ENCODE assay signal across 8 mouse cellular contexts in the genomic region with DNA sequence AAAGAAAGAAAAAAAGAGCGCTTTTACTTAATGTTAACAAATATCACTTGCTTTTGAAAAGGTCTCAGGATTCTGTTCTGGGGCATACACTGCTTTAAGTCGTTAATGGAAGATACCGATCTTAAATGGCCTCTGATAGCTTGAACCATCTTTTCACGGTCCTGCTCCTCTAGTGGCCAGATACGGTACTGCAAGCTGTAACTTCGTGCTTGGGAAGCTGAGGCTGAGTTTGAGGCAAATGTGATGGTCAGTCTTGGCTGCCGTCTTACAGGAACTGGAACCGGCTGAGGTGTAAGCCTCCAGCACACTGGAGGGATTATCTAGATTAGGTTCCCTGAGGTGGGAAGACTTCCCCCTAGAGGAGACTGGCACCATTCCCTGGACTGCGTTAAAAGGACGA. TPM values are rescaled to one million over a fixed set of nuclear protein-coding genes. Genes with fewer than 3 reads are reported as not detected.
DNase-seq lines count a peak whose midpoint lies in the region; TF ChIP-seq lines count a peak whose summit lies in the region.

No protein-coding gene starts in this region.

- peak; percentile 16 for DNase-seq in heart, adult 8-10 months (ENCODE audit: low spot score)
- no peak for DNase-seq in heart, postnatal 25 days (ENCODE audit: low spot score)
- DNase-seq in urinary bladder, postnatal 14 days (ENCODE audit: low spot score): peak; percentile 29
- no peak for DNase-seq in urinary bladder, adult 2 months (ENCODE audit: low spot score)
- peak; percentile 18 to 53 for DNase-seq in cerebellum, postnatal 25 days
- peak; percentile 55 for DNase-seq in limb, embryonic 10.5 days (ENCODE audit: low spot score)
- peak in 1 of 2 experiments; percentile 29 for DNase-seq in spleen, adult 2 months (ENCODE audit: low read depth in 1 of 2, low spot score in 2 of 2)
- no peak for DNase-seq in frontal cortex, postnatal 10 days (ENCODE audit: low spot score in 2 of 2)

- H3K27me3 ChIP-seq in limb, embryonic 10.5 days (ENCODE audit: low read depth, poor library complexity, severe bottlenecking): no peaks in the 10 kb centered on the region
- H3K27me3 ChIP-seq in spleen, adult 2 months (ENCODE audit: control insufficient read depth, insufficient read depth, low read length): no peaks in the 10 kb centered on the region

- no peak overlapping the region for H3K27ac ChIP-seq in limb, embryonic 10.5 days
- H3K27ac ChIP-seq in spleen, adult 2 months (ENCODE audit: insufficient read depth, low read length): no peak overlapping the region

- H3K4me3 ChIP-seq in limb, embryonic 10.5 days: no peak overlapping the region
- no peak overlapping the region for H3K4me3 ChIP-seq in spleen, adult 2 months (ENCODE audit: extremely low read depth, insufficient read depth, insufficient read length)

- no peaks in the 10 kb centered on the region for H3K9me3 ChIP-seq in limb, embryonic 10.5 days (replicated peaks)

- peaks cover 10% of the 10 kb centered on the region for H3K36me3 ChIP-seq in limb, embryonic 10.5 days
- no peaks in the 10 kb centered on the region for H3K36me3 ChIP-seq in spleen, adult 2 months (ENCODE audit: control insufficient read depth, insufficient read depth, low read length)

- H3K4me1 ChIP-seq in limb, embryonic 10.5 days: no peaks in the 10 kb centered on the region
- peaks cover 11% of the 10 kb centered on the region for H3K4me1 ChIP-seq in spleen, adult 2 months (ENCODE audit: control insufficient read depth, insufficient read depth, insufficient read length)

- 72% methylated on average over 10 of the region's 10 CpGs for WGBS in limb, embryonic 10.5 days
- 80% methylated on average over 10 of the region's 10 CpGs for WGBS in spleen, adult 2 months

- TF ChIP-seq POLR2A in spleen, adult 2 months (IDR thresholded peaks at IDR 0.05; ENCODE audit: low read depth, low read length): no peak

- intact Hi-C loops in heart, postnatal 25 days (cut with DNase I): loop anchor here (2.0 kb wide), 1 partner anchor 296 kb away; no protein-coding TSS in a partner anchor

- peak; percentile 64; the same call in 1 of the 2 replicates for TF ChIP-seq CTCF in spleen, adult 2 months (IDR thresholded peaks at IDR 0.05; ENCODE audit: extremely low read depth, insufficient read depth, insufficient read length, insufficient replicate concordance)

RNA-seq across cellular contexts. Expression of a gene that starts 30.8 kb away (rescaled TPM):
- 10 to 100 TPM; 23.6 to 33.2 (median 28.7) TPM for total RNA-seq in heart, adult 8-10 months (2022)
- 10 to 100 TPM; 27.4 to 32.1 TPM for total RNA-seq in heart, postnatal 25 days (2021)
- polyA plus RNA-seq in urinary bladder, adult 2 months (2012; rRNA removed): 11.8 and 14.9 TPM in 2 replicates
- polyA plus RNA-seq in limb, embryonic 10.5 days (2016; fragmentation: Nextera tagmentation; extraction: Ambion mirVana): 29.7 and 33.1 TPM in 2 replicates
- polyA plus RNA-seq in spleen, adult 2 months (2012; rRNA removed): 9.0 and 9.4 TPM in 2 replicates

RNA-seq across cellular contexts. Expression of a gene that starts 30.9 kb away (rescaled TPM):
- 10 to 100 TPM; 69.1 to 77.1 (median 71.3) TPM for total RNA-seq in heart, adult 8-10 months (2022)
- 10 to 100 TPM; 61.6 to 72.4 TPM for total RNA-seq in heart, postnatal 25 days (2021)
- polyA plus RNA-seq in urinary bladder, adult 2 months (2012; rRNA removed): 10.1 and 10.9 TPM in 2 replicates
- 21.7 and 24.7 TPM in 2 replicates for polyA plus RNA-seq in limb, embryonic 10.5 days (2016; fragmentation: Nextera tagmentation; extraction: Ambion mirVana)
- polyA plus RNA-seq in spleen, adult 2 months (2012; rRNA removed): 6.7 and 6.9 TPM in 2 replicates

Comparison
In these comparisons a context has a peak if more than half of its experiments do, and no peak if none do; other contexts are left out.
1. DNase-seq: peak in heart, adult 8-10 months (single experiment), urinary bladder, postnatal 14 days (single experiment), cerebellum, postnatal 25 days (2 of 2) and limb, embryonic 10.5 days (single experiment); none in heart, postnatal 25 days (single experiment), urinary bladder, adult 2 months (single experiment) and frontal cortex, postnatal 10 days (0 of 2).